Mouse (Mus musculus): ENCODE results near the gene Jag1. TPM values are rescaled to one million over a fixed set of nuclear protein-coding genes. Genes with fewer than 3 reads are reported as not detected.
A peak's percentile ranks its signal among the peaks of the same experiment; 100 is the strongest.

Jag1 gene
- polyA plus RNA-seq, 1 experiment from 2014 or later: 49.2 TPM

DNA sequence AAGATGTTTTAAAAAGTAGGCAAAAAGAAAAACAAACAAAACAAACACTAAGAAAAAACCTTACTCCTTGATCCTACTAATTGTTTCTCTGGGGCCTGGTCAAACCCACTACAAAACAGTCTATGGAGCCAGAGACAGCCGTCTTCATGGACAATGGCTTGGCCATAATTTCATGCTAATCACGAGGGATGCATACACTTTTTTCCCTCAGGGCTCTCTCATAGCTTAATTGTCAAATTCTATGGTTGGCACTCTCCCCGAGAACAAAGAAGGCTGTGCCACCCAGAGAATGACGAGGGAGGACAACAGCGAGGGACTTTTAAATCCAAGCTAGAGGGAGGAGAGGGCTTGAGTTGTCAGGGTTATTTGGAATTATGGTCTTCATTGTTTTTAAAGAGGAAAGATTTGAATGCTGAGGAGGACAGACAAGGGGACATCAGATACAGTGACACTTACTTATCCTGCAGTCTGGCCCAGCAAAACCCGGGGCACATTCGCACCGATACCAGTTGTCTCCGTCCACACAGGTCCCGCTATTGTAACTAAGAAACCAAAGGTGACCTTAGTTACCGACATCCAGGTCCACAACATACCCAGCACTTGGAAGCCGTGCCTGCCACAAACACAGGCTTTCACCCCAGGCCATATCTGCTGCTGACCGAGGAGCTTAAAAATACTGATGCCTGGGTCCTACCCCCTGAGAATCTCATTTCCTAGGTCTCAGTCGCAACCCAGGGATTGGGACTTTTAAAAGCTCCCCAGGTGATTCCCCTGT, 29.6 kb downstream of the Jag1 start:
- Histone ChIP-seq H3K4me2 (replicated peaks; ENCODE audit: low read depth, low read length) (no peak overlapping the region), H3K9me3 (ENCODE audit: low read length) (no peaks in the 10 kb centered on the region), H3K9ac (replicated peaks; ENCODE audit: low read length) (no peak overlapping the region), H3K27me3 (ENCODE audit: insufficient read depth, low read length) (no peaks in the 10 kb centered on the region), H3K4me1 (ENCODE audit: insufficient read depth, low read length) (no peaks in the 10 kb centered on the region), H3K36me3 (ENCODE audit: insufficient read depth, low read length) (peaks cover 80% of the 10 kb centered on the region), H3K4me3 (ENCODE audit: low read length) (no peak overlapping the region), H3K27ac (ENCODE audit: low read length) (no peak overlapping the region)
- 91% methylated on average over 14 of the region's 14 CpGs for WGBS
- ATAC-seq (ENCODE audit: low FRiP score, low TSS enrichment): no peak

DNA sequence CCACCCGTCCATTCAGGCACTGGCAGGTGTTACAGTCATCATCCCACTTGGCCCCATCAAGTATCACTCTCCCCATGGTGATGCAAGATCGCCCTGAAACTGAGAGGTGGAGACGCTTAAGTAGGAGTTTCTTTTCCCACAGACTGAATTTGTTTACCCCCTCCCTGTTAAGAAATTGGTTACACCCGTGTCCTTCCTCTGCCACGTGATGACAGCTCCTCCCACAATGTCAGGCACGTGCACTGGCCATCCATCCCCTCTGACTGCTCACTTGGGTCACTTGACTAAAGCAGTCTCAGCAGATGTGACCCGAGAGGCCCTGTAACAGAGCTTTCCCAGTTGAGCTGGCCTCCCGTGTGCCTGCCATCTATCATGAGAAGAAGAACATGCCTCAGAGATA, 31.2 kb downstream of the Jag1 start:
- no peaks in the 10 kb centered on the region for H3K27me3 ChIP-seq (ENCODE audit: insufficient read depth, low read length)
- no peak overlapping the region for H3K9ac ChIP-seq (replicated peaks; ENCODE audit: low read length)
- H3K27ac ChIP-seq (ENCODE audit: low read length): no peak overlapping the region
- H3K9me3 ChIP-seq (ENCODE audit: low read length): no peaks in the 10 kb centered on the region
- H3K4me3 ChIP-seq (ENCODE audit: low read length): no peak overlapping the region
- no peak for ATAC-seq (ENCODE audit: low FRiP score, low TSS enrichment)
- H3K36me3 ChIP-seq (ENCODE audit: insufficient read depth, low read length): peaks cover 67% of the 10 kb centered on the region
- no peak overlapping the region for H3K4me2 ChIP-seq (replicated peaks; ENCODE audit: low read depth, low read length)
- 46% methylated on average over 8 of the region's 8 CpGs for WGBS
- peaks cover 14% of the 10 kb centered on the region for H3K4me1 ChIP-seq (ENCODE audit: insufficient read depth, low read length)

DNA sequence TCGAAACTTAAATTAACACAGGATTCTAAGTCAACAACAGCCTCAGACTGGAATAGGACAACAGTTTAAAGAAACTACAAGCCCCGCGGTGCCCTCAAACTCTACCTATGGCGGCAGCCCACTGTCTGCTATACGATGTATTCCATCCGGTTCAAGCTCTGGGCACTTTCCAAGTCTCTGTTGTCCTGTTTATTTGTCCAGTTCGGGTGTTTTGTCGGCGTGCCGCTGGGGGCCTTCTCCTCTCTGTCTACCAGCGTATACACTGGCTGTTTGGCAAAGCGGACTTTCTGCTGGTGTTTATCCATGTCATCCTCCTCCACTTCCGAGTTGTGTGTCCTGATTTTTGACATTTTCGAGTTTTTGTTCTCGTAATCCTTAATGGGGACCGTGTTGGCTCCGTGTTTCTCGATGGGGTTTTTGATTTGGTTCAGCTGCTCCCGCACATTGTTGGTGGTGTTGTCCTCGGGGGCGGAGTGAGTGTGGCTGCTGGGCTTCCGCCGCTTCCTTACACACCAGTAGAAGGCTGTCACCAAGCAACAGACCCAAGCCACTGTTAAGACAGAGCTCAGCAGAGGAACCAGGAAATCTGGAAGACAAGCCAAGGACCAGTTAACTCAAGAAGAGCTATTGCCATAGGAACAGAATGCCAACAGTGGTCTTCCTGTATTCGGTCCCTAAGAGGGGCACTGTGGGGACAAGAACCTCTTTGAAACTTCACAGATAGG, 33.4 kb downstream of the Jag1 start:
- Histone ChIP-seq H3K36me3 (ENCODE audit: insufficient read depth, low read length) (peaks cover 45% of the 10 kb centered on the region), H3K27me3 (ENCODE audit: insufficient read depth, low read length) (no peaks in the 10 kb centered on the region), H3K9me3 (ENCODE audit: low read length) (no peaks in the 10 kb centered on the region), H3K27ac (ENCODE audit: low read length) (no peak overlapping the region), H3K4me3 (ENCODE audit: low read length) (no peak overlapping the region), H3K4me2 (replicated peaks; ENCODE audit: low read depth, low read length) (no peak overlapping the region), H3K4me1 (ENCODE audit: insufficient read depth, low read length) (peaks cover 32% of the 10 kb centered on the region), H3K9ac (replicated peaks; ENCODE audit: low read length) (no peak overlapping the region)
- ATAC-seq (ENCODE audit: low FRiP score, low TSS enrichment): no peak
- WGBS: 80% methylated on average over 24 of the region's 24 CpGs

GRCm38 (mm10) chr2:137081001-137081400, 35.4 kb downstream of the Jag1 start:
- no peak overlapping the region for H3K4me3 ChIP-seq (ENCODE audit: low read length)
- 85% methylated on average over 7 of the region's 7 CpGs for WGBS
- no peaks in the 10 kb centered on the region for H3K9me3 ChIP-seq (ENCODE audit: low read length)
- H3K27me3 ChIP-seq (ENCODE audit: insufficient read depth, low read length): no peaks in the 10 kb centered on the region
- no peak overlapping the region for H3K4me2 ChIP-seq (replicated peaks; ENCODE audit: low read depth, low read length)
- peaks cover 31% of the 10 kb centered on the region for H3K36me3 ChIP-seq (ENCODE audit: insufficient read depth, low read length)
- H3K27ac ChIP-seq (ENCODE audit: low read length): 0 out of 2 replicates have a peak overlapping the region, but pooled peaks have one; percentile 13
- H3K9ac ChIP-seq (replicated peaks; ENCODE audit: low read length): no peak overlapping the region
- H3K4me1 ChIP-seq (ENCODE audit: insufficient read depth, low read length): peaks cover 32% of the 10 kb centered on the region
- peak; percentile 17; the same call in 1 of the 2 replicates for ATAC-seq (ENCODE audit: low FRiP score, low TSS enrichment)

DNA sequence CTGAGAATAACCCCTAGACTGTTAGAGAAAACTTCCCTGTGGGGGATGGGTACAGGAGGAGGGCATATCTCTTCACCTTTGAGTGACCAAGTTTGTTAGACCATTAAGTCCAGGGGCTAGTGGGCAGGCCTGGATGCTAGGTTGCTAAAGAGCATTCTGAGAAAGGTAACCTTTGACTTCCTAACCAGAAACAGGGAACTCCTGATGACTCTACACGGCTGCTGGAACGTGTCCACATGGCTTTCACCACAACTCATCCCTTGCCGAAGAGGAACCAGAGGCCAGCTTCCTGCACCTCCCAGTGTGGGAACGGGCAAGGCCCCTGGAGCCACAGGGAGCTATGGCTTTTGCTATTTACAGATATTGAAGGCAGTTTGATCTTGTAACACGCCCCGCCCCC, 36.0 kb downstream of the Jag1 start:
- Histone ChIP-seq H3K27ac (ENCODE audit: low read length) (peak overlapping the region; percentile 13), H3K4me2 (replicated peaks; ENCODE audit: low read depth, low read length) (no peak overlapping the region), H3K9ac (replicated peaks; ENCODE audit: low read length) (no peak overlapping the region), H3K4me1 (ENCODE audit: insufficient read depth, low read length) (peaks cover 32% of the 10 kb centered on the region), H3K27me3 (ENCODE audit: insufficient read depth, low read length) (no peaks in the 10 kb centered on the region), H3K36me3 (ENCODE audit: insufficient read depth, low read length) (peaks cover 29% of the 10 kb centered on the region), H3K4me3 (ENCODE audit: low read length) (no peak overlapping the region), H3K9me3 (ENCODE audit: low read length) (no peaks in the 10 kb centered on the region)
- WGBS: 69% methylated on average over 6 of the region's 6 CpGs
- ATAC-seq (ENCODE audit: low FRiP score, low TSS enrichment): peak; percentile 46; the same call in 1 of the 2 replicates

DNA sequence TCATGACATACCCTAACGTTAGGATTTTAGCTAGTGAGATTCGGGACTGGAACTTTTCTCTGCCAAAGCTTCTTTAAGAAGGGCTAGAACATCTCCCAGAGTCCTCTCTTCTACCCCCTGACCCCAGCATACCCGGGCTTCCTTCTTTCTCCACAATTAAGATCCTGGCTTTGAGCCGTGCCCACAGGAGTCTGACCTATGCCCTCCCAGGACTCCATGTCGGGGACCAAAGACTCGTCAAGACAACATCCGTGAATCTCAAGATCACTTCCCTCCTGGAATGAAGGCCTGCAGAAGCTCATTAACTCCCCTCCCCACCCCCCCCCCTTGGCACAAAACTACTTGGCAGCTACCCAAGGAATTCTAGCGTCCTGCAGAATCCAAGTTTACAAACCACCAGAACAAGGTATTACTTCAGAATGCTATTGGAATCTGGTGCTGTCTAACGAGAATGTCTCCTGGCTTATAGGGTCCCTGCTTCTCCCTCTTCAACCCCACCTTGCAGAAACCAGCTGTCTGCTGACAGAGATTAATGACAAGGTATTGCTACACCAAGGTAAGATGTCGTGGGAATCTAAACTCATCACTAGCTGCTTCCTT, 36.6 kb downstream of the Jag1 start:
- H3K9ac ChIP-seq (replicated peaks; ENCODE audit: low read length): no peak overlapping the region
- no peak overlapping the region for H3K4me3 ChIP-seq (ENCODE audit: low read length)
- peaks cover 22% of the 10 kb centered on the region for H3K36me3 ChIP-seq (ENCODE audit: insufficient read depth, low read length)
- no peaks in the 10 kb centered on the region for H3K27me3 ChIP-seq (ENCODE audit: insufficient read depth, low read length)
- no peak overlapping the region for H3K4me2 ChIP-seq (replicated peaks; ENCODE audit: low read depth, low read length)
- no peaks in the 10 kb centered on the region for H3K9me3 ChIP-seq (ENCODE audit: low read length)
- 30% methylated on average over 10 of the region's 10 CpGs for WGBS
- peaks cover 32% of the 10 kb centered on the region for H3K4me1 ChIP-seq (ENCODE audit: insufficient read depth, low read length)
- peak overlapping the region; percentile 40 for H3K27ac ChIP-seq (ENCODE audit: low read length)
- ATAC-seq (ENCODE audit: low FRiP score, low TSS enrichment): 0 out of 2 replicates have a peak, but pooled peaks have one; percentile 5

DNA sequence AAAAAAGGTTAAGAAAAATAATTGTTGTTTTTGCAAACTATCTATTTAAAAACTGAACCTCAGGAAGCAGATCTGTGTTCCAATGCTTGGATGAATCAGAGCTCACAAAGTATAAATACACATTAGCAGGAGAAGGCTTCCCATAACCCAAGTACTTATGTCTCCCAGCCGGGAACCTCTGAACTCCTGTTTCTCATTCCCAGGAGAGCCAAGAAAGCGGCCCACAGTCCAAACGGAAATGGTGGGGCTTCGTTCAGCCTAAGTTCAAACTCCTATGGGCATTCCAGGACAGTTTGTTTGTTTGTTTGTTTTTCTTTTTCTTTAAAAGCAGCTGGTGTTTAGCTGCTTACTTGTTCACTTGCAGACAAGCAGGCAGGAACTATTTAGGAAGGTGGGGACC, 37.7 kb downstream of the Jag1 start:
- H3K27me3 ChIP-seq (ENCODE audit: insufficient read depth, low read length): no peaks in the 10 kb centered on the region
- ATAC-seq (ENCODE audit: low FRiP score, low TSS enrichment): no peak
- H3K36me3 ChIP-seq (ENCODE audit: insufficient read depth, low read length): peaks cover 12% of the 10 kb centered on the region
- no peak overlapping the region for H3K9ac ChIP-seq (replicated peaks; ENCODE audit: low read length)
- H3K4me2 ChIP-seq (replicated peaks; ENCODE audit: low read depth, low read length): no peak overlapping the region
- no peaks in the 10 kb centered on the region for H3K9me3 ChIP-seq (ENCODE audit: low read length)
- 0 out of 2 replicates have a peak overlapping the region, but pooled peaks have one; percentile 3 for H3K27ac ChIP-seq (ENCODE audit: low read length)
- H3K4me1 ChIP-seq (ENCODE audit: insufficient read depth, low read length): peaks cover 41% of the 10 kb centered on the region
- 45% methylated on average over 4 of the region's 4 CpGs for WGBS
- H3K4me3 ChIP-seq (ENCODE audit: low read length): no peak overlapping the region

- Histone ChIP-seq H3K4me1 (ENCODE audit: insufficient read depth, low read length) (peaks cover 20% of the 10 kb centered on the region), H3K4me2 (replicated peaks; ENCODE audit: low read depth, low read length) (no peak overlapping the region), H3K27ac (ENCODE audit: low read length) (no peak overlapping the region), H3K9ac (replicated peaks; ENCODE audit: low read length) (no peak overlapping the region), H3K4me3 (ENCODE audit: low read length) (no peak overlapping the region), H3K9me3 (ENCODE audit: low read length) (no peaks in the 10 kb centered on the region), H3K36me3 (ENCODE audit: insufficient read depth, low read length) (no peaks in the 10 kb centered on the region), H3K27me3 (ENCODE audit: insufficient read depth, low read length) (no peaks in the 10 kb centered on the region)
- 59% methylated on average over 1 of the region's 2 CpGs for WGBS
- ATAC-seq (ENCODE audit: low FRiP score, low TSS enrichment): peak; percentile 42; the same call in 1 of the 2 replicates
Measured at GRCm38 (mm10) chr2:137074313-137074620, 42.2 kb downstream of the Jag1 start.

GRCm38 (mm10) chr2:137073473-137074312, 42.8 kb downstream of the Jag1 start:
- no peak overlapping the region for H3K4me2 ChIP-seq (replicated peaks; ENCODE audit: low read depth, low read length)
- no peaks in the 10 kb centered on the region for H3K27me3 ChIP-seq (ENCODE audit: insufficient read depth, low read length)
- H3K27ac ChIP-seq (ENCODE audit: low read length): peak overlapping the region; percentile 47; the same call in 1 of the 2 replicates
- H3K9me3 ChIP-seq (ENCODE audit: low read length): no peaks in the 10 kb centered on the region
- peaks cover 14% of the 10 kb centered on the region for H3K4me1 ChIP-seq (ENCODE audit: insufficient read depth, low read length)
- H3K4me3 ChIP-seq (ENCODE audit: low read length): no peak overlapping the region
- H3K9ac ChIP-seq (replicated peaks; ENCODE audit: low read length): no peak overlapping the region
- ATAC-seq (ENCODE audit: low FRiP score, low TSS enrichment): peak; percentile 74
- 42% methylated on average over 16 of the region's 16 CpGs for WGBS
- H3K36me3 ChIP-seq (ENCODE audit: insufficient read depth, low read length): no peaks in the 10 kb centered on the region
